ENCODE assay signal across 24 mouse cellular contexts in the genomic region with DNA sequence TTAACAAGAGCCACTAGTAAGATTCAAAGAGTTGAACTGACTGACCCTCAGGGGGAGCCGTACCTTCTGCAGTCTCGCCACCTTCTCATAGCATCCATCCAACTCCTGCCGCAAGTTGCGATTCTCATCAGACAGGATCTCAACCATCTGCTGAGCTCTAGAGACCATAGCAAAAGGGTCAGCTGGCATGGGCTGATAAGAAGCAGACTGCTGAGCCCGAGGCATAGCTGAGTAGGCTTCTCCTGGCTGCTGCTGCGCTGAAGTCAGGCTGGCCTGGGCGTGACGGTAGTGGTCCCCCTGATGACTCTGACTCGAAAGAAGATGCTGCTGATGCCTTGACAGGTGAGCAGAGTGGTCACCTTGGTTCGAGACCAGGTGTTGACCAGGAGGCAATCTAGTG. TPM values are rescaled to one million over a fixed set of nuclear protein-coding genes. Genes with fewer than 3 reads are reported as not detected.
DNase-seq lines count a peak whose midpoint lies in the region; ATAC-seq and TF ChIP-seq lines count a peak whose summit lies in the region.
"Had no signal": no experiment of that assay in that cellular context is flagged by ENCODE, and none has a peak within 500 bp of the region (broad histone marks: within the 10 kb centered on the region; RNA-seq: fewer than 3 reads in every experiment).

No protein-coding gene starts in this region.

- TF ChIP-seq POLR2A in kidney, adult 2 months (IDR thresholded peaks at IDR 0.05; ENCODE audit: low read depth, low read length): no peak

- DNase-seq in heart, embryonic 10.5 days (ENCODE audit: low spot score): peak; percentile 77
- no peak for DNase-seq in heart, adult 18-20 months
- DNase-seq in G1E (ENCODE audit: low spot score): no peak
- peak; percentile 45 for DNase-seq in c-Kit-positive CD71-positive TER-119-positive erythroid progenitor cells, embryonic 14.5 days (ENCODE audit: low spot score)
- no peak for DNase-seq in kidney, adult 2 months
- DNase-seq in right cerebral cortex, postnatal 25 days: no peak
- DNase-seq: adrenal gland, postnatal 10 days; cerebellum, adult 11 months; cerebellum, adult 9-11 months; gastrocnemius, adult 2 months; kidney, adult 9 months; kidney, postnatal 14 days; lung, adult 2 months; lung, postnatal 14 days; right cerebral cortex, adult 18-20 months had no signal

- H3K4me3 ChIP-seq in heart, embryonic 10.5 days: no peak overlapping the region
- no peak overlapping the region for H3K4me3 ChIP-seq in G1E (ENCODE audit: low read depth, low read length)
- H3K4me3 ChIP-seq in liver, embryonic 15.5 days (replicated peaks): no peak overlapping the region
- H3K4me3 ChIP-seq in kidney, adult 2 months (ENCODE audit: insufficient read depth, low read depth, low read length): no peak overlapping the region
- H3K4me3 ChIP-seq: embryonic facial prominence, embryonic 12.5 days; forebrain, embryonic 13.5 days; gastrocnemius, adult 2 months; heart, embryonic 15.5 days; hindbrain, embryonic 15.5 days; layer of hippocampus, adult 2 months; limb, embryonic 12.5 days had no signal

- WGBS in heart, embryonic 10.5 days: 63% methylated on average over 10 of the region's 10 CpGs
- WGBS in liver, embryonic 15.5 days (ENCODE audit: insufficient replicate concordance): 43% methylated on average over 10 of the region's 10 CpGs
- 86% methylated on average over 10 of the region's 10 CpGs for WGBS in kidney, adult 2 months

- peak; percentile 22; the same call in 1 of the 2 replicates for ATAC-seq in G1E (ENCODE audit: extremely low read depth, insufficient number of reproducible peaks, low FRiP score, poor library complexity, severe bottlenecking)
- ATAC-seq in liver, embryonic 15.5 days (ENCODE audit: insufficient read depth): peak; percentile 96
- ATAC-seq: forebrain, embryonic 13.5 days; Patski had no signal

- 0 out of 2 replicates have a peak, but pooled peaks cover 3% of the 10 kb centered on the region for H3K4me1 ChIP-seq in heart, embryonic 10.5 days
- H3K4me1 ChIP-seq in G1E (ENCODE audit: insufficient read depth, low read depth, low read length): no peaks in the 10 kb centered on the region
- H3K4me1 ChIP-seq in liver, embryonic 15.5 days (replicated peaks): peaks cover 19% of the 10 kb centered on the region
- H3K4me1 ChIP-seq in kidney, adult 2 months (ENCODE audit: control insufficient read depth, insufficient read depth, low read length): peaks cover 3% of the 10 kb centered on the region; the same call in 1 of the 2 replicates
- H3K4me1 ChIP-seq: embryonic facial prominence, embryonic 12.5 days; heart, embryonic 15.5 days; hindbrain, embryonic 15.5 days; limb, embryonic 12.5 days had no signal

- no peak overlapping the region for H3K27ac ChIP-seq in heart, embryonic 10.5 days
- no peak overlapping the region for H3K27ac ChIP-seq in liver, embryonic 15.5 days (replicated peaks)
- H3K27ac ChIP-seq in kidney, adult 2 months (ENCODE audit: insufficient read depth, low read depth, low read length): no peak overlapping the region
- H3K27ac ChIP-seq: embryonic facial prominence, embryonic 12.5 days; forebrain, embryonic 13.5 days; gastrocnemius, adult 2 months; heart, embryonic 15.5 days; hindbrain, embryonic 15.5 days; layer of hippocampus, adult 2 months; limb, embryonic 12.5 days had no signal

- H3K9me3 ChIP-seq in heart, embryonic 10.5 days: no peaks in the 10 kb centered on the region
- no peaks in the 10 kb centered on the region for H3K9me3 ChIP-seq in G1E (replicated peaks)
- no peaks in the 10 kb centered on the region for H3K9me3 ChIP-seq in liver, embryonic 15.5 days (replicated peaks)
- H3K9me3 ChIP-seq: embryonic facial prominence, embryonic 12.5 days; forebrain, embryonic 13.5 days; heart, embryonic 15.5 days; hindbrain, embryonic 15.5 days; limb, embryonic 12.5 days had no signal

- TF ChIP-seq CTCF in G1E (IDR thresholded peaks at IDR 0.05; ENCODE audit: low read depth, low read length): no peak
- no peak for TF ChIP-seq CTCF in kidney, adult 2 months (conservative IDR thresholded peaks at IDR 0.05; ENCODE audit: insufficient read depth, insufficient read length, low read depth, low read length)

- no peaks in the 10 kb centered on the region for H3K27me3 ChIP-seq in heart, embryonic 10.5 days (ENCODE audit: insufficient read depth, poor library complexity, severe bottlenecking)
- peaks cover 5% of the 10 kb centered on the region for H3K27me3 ChIP-seq in G1E (ENCODE audit: insufficient read depth, low read length)
- H3K27me3 ChIP-seq in liver, embryonic 15.5 days: no peaks in the 10 kb centered on the region
- H3K27me3 ChIP-seq in kidney, adult 2 months (replicated peaks; ENCODE audit: control insufficient read depth, insufficient read depth, low read length): no peaks in the 10 kb centered on the region
- H3K27me3 ChIP-seq: embryonic facial prominence, embryonic 12.5 days; forebrain, embryonic 13.5 days; heart, embryonic 15.5 days; hindbrain, embryonic 15.5 days had no signal

- 0 out of 2 replicates have a peak, but pooled peaks cover 2% of the 10 kb centered on the region for H3K36me3 ChIP-seq in heart, embryonic 10.5 days
- H3K36me3 ChIP-seq in G1E (replicated peaks): no peaks in the 10 kb centered on the region
- no peaks in the 10 kb centered on the region for H3K36me3 ChIP-seq in liver, embryonic 15.5 days (replicated peaks)
- H3K36me3 ChIP-seq in kidney, adult 2 months (ENCODE audit: control insufficient read depth, insufficient read depth, low read length): no peaks in the 10 kb centered on the region
- H3K36me3 ChIP-seq: heart, embryonic 15.5 days; hindbrain, embryonic 15.5 days had no signal

- H3K4me2 ChIP-seq in liver, embryonic 15.5 days: no peak overlapping the region
- H3K4me2 ChIP-seq: embryonic facial prominence, embryonic 12.5 days; forebrain, embryonic 13.5 days; heart, embryonic 15.5 days; hindbrain, embryonic 15.5 days; limb, embryonic 12.5 days; midbrain, embryonic 11.5 days had no signal

- no peak overlapping the region for H3K9ac ChIP-seq in liver, embryonic 15.5 days
- H3K9ac ChIP-seq: embryonic facial prominence, embryonic 12.5 days; forebrain, embryonic 13.5 days; heart, embryonic 15.5 days; hindbrain, embryonic 15.5 days; limb, embryonic 12.5 days had no signal

RNA-seq across cellular contexts. Expression of a gene that starts 25.0 kb away (rescaled TPM):
- polyA plus RNA-seq in heart, embryonic 10.5 days (2016; fragmentation: Nextera tagmentation; extraction: Ambion mirVana): 17.7 and 25.5 TPM in 2 replicates
- 10 to 100 TPM in 1 of 2 experiments, 1 to 10 TPM in 1; 8.2 to 11.7 TPM for total RNA-seq in heart, adult 18-20 months (2021)
- total RNA-seq in G1E (2014; fragmentation: Nextera tagmentation): 0.83 and 1.8 TPM in 2 replicates
- total RNA-seq in G1E (2017): 0.93 and 1.0 TPM in 2 replicates
- 0.20 and 0.24 TPM in 2 replicates for polyA plus RNA-seq in G1E (2012)
- polyA plus RNA-seq in liver, embryonic 15.5 days (2015; fragmentation: Nextera tagmentation; extraction: Ambion mirVana): 5.1 and 5.3 TPM in 2 replicates
- polyA plus RNA-seq in kidney, adult 2 months (2012; rRNA removed): 23.4 and 24.6 TPM in 2 replicates

Comparison
In these comparisons a context has a peak if more than half of its experiments do, and no peak if none do; other contexts are left out.
1. DNase-seq: peak in heart, embryonic 10.5 days (single experiment) and c-Kit-positive CD71-positive TER-119-positive erythroid progenitor cells, embryonic 14.5 days (single experiment); none in heart, adult 18-20 months (0 of 2), G1E (single experiment), kidney, adult 2 months (single experiment) and right cerebral cortex, postnatal 25 days (single experiment).